ENCODE assay signal across 25 mouse cellular contexts in genomic region chr12:111912802-111913201, GRCm38 (mm10). TPM values are rescaled to one million over a fixed set of nuclear protein-coding genes. Genes with fewer than 3 reads are reported as not detected.
DNase-seq lines count a peak whose midpoint lies in the region; ATAC-seq lines count a peak whose summit lies in the region.
"Had no signal": no experiment of that assay in that cellular context is flagged by ENCODE, and none has a peak within 500 bp of the region (broad histone marks: within the 10 kb centered on the region; RNA-seq: fewer than 3 reads in every experiment).

No protein-coding gene starts in this region.

- ATAC-seq in CD4-positive, CD25-positive, alpha-beta regulatory T cell, adult 4 months: no peak
- no peak for ATAC-seq in megakaryocyte-erythroid progenitor cell, adult 5-6 weeks (replicated peaks; ENCODE audit: low FRiP score, low TSS enrichment, poor library complexity, severe bottlenecking)
- ATAC-seq: activated CD4-positive, CD25-positive, alpha-beta regulatory T cell, adult 4 months; forebrain, embryonic 15.5 days; intestine, embryonic 15.5 days had no signal

- DNase-seq in CD4-positive, CD25-positive, alpha-beta regulatory T cell, adult 2 months (ENCODE audit: low read depth, low spot score): peak; percentile 28
- DNase-seq in right cerebral cortex, postnatal 14 days: peak; percentile 25
- DNase-seq in right cerebral cortex, adult 18-20 months: no peak
- peak; percentile 38 for DNase-seq in induced T-regulatory cell, adult 2 months (ENCODE audit: low read depth)
- peak; percentile 21 to 25 for DNase-seq in natural killer cell, adult 2 months (ENCODE audit: low spot score in 2 of 2)
- no peak for DNase-seq in heart, adult 18-20 months
- DNase-seq: adrenal gland, adult 8-10 months; adrenal gland, postnatal 25 days; cerebellum, adult 11-12 months; cerebellum, adult 8-10 months; cerebellum, postnatal 10 days; cerebellum, postnatal 36 days; embryo, embryonic 11 days; gastrocnemius, postnatal 25 days; heart, postnatal 10 days; heart, postnatal 4 days had no signal

RNA-seq across cellular contexts. Expression of gene Ppp1r13b, which starts 4.9 kb away (rescaled TPM):
- polyA plus RNA-seq in CD4-positive, CD25-positive, alpha-beta regulatory T cell, adult 4 months (2017; shearing (Covaris generic)): 10 to 100 TPM; 10.7 to 15.1 TPM
- 10 to 100 TPM; 16.9 to 17.8 TPM for total RNA-seq in heart, adult 18-20 months (2021)
- total RNA-seq in megakaryocyte-erythroid progenitor cell, adult 5-6 weeks (2014; fragmentation: Nextera tagmentation): 6.7 and 8.2 TPM in 2 replicates
- total RNA-seq in megakaryocyte-erythroid progenitor cell, adult 5-6 weeks (2017): 6.0 and 7.1 TPM in 2 replicates

RNA-seq across cellular contexts. Expression of gene Atp5mpl, which starts 54.0 kb away (rescaled TPM):
- polyA plus RNA-seq in CD4-positive, CD25-positive, alpha-beta regulatory T cell, adult 4 months (2017; shearing (Covaris generic)): 100 to 1,000 TPM; 202 to 279 TPM
- total RNA-seq in heart, adult 18-20 months (2021): 1,000 to 10,000 TPM; 1,322 to 1,486 TPM
- total RNA-seq in megakaryocyte-erythroid progenitor cell, adult 5-6 weeks (2014; fragmentation: Nextera tagmentation): 536 and 684 TPM in 2 replicates
- total RNA-seq in megakaryocyte-erythroid progenitor cell, adult 5-6 weeks (2017): 637 and 817 TPM in 2 replicates

RNA-seq across cellular contexts. Expression of gene Tdrd9, which starts 58.6 kb away (rescaled TPM):
- polyA plus RNA-seq in CD4-positive, CD25-positive, alpha-beta regulatory T cell, adult 4 months (2017; shearing (Covaris generic)): not detected
- total RNA-seq in heart, adult 18-20 months (2021): under 1 TPM; 0.22 to 0.54 TPM
- total RNA-seq in megakaryocyte-erythroid progenitor cell, adult 5-6 weeks (2014; fragmentation: Nextera tagmentation): not detected in 2 replicates
- not detected in 2 replicates for total RNA-seq in megakaryocyte-erythroid progenitor cell, adult 5-6 weeks (2017)
- total RNA-seq: adrenal gland, postnatal 25 days; CH12.LX; granulocyte monocyte progenitor cell, adult 5-6 weeks had no signal
- polyA plus RNA-seq: activated CD4-positive, CD25-positive, alpha-beta regulatory T cell, adult 4 months; erythroblast, embryonic 14.5 days; G1E had no signal

Comparison
In these comparisons a context has a peak if more than half of its experiments do, and no peak if none do; other contexts are left out.
1. DNase-seq: peak in CD4-positive, CD25-positive, alpha-beta regulatory T cell, adult 2 months (single experiment), right cerebral cortex, postnatal 14 days (single experiment), induced T-regulatory cell, adult 2 months (single experiment) and natural killer cell, adult 2 months (2 of 2); none in right cerebral cortex, adult 18-20 months (single experiment) and heart, adult 18-20 months (0 of 2).